In genomic region chr3:136670360-136671131, GRCm38 (mm10) we compare ENCODE assay signal across 8 mouse cellular contexts. TPM values are rescaled to one million over a fixed set of nuclear protein-coding genes. Genes with fewer than 3 reads are reported as not detected.
A peak's percentile ranks its signal among the peaks of the same experiment; 100 is the strongest.
DNase-seq lines count a peak whose midpoint lies in the region; ATAC-seq and TF ChIP-seq lines count a peak whose summit lies in the region.

No protein-coding gene starts in this region.

- peak overlapping the region; percentile 84 for H3K27ac ChIP-seq in MEL (ENCODE audit: control insufficient read depth, low read depth, low read length)
- peak overlapping the region; percentile 90 for H3K27ac ChIP-seq in hindbrain, embryonic 11.5 days (ENCODE audit: low read depth, low read length)

- no peaks in the 10 kb centered on the region for H3K9me3 ChIP-seq in MEL (replicated peaks; ENCODE audit: insufficient read depth, low read length)
- H3K9me3 ChIP-seq in hindbrain, embryonic 11.5 days (ENCODE audit: control insufficient read depth, low read length) = no peaks in the 10 kb centered on the region

- no peaks in the 10 kb centered on the region for H3K27me3 ChIP-seq in MEL (ENCODE audit: control insufficient read depth in 1 of 2, insufficient read depth in 2 of 2, low read length in 2 of 2)
- no peaks in the 10 kb centered on the region for H3K27me3 ChIP-seq in hindbrain, embryonic 11.5 days (ENCODE audit: control insufficient read depth, insufficient read depth, low read length)

- H3K4me1 ChIP-seq in MEL (ENCODE audit: control insufficient read depth in 1 of 2, insufficient read depth in 2 of 2, low read length in 2 of 2) = peaks cover 6 to 7% of the 10 kb centered on the region in 2 experiments; a peak in 3 of 4 replicates
- no peaks in the 10 kb centered on the region for H3K4me1 ChIP-seq in hindbrain, embryonic 11.5 days (replicated peaks; ENCODE audit: control insufficient read depth, insufficient read depth, low read length)

- H3K9ac ChIP-seq in MEL (ENCODE audit: control insufficient read depth, low read depth, low read length, poor library complexity, severe bottlenecking) = peak overlapping the region; percentile 80
- peak overlapping the region; percentile 88 for H3K9ac ChIP-seq in hindbrain, embryonic 11.5 days (ENCODE audit: low read depth, low read length)

- TF ChIP-seq EP300 in MEL (IDR thresholded peaks at IDR 0.05; ENCODE audit: low read depth in 1 of 2, low read length in 2 of 2) = no peak

- ATAC-seq in frontal cortex, adult (ENCODE audit: low TSS enrichment) = peak; percentile 29; the same call in 1 of the 2 replicates
- peak; percentile 63 for ATAC-seq in hindbrain, embryonic 11.5 days (ENCODE audit: low FRiP score)

- peaks cover 0 to 15% of the 10 kb centered on the region in 2 experiments; a peak in 2 of 4 replicates for H3K36me3 ChIP-seq in MEL (ENCODE audit: control insufficient read depth in 1 of 2, insufficient read depth in 2 of 2, low read length in 2 of 2)
- no peaks in the 10 kb centered on the region for H3K36me3 ChIP-seq in hindbrain, embryonic 11.5 days (ENCODE audit: control insufficient read depth, insufficient read depth, low read length)

- peak overlapping the region; percentile 98 to 100 for H3K4me3 ChIP-seq in MEL (ENCODE audit: control insufficient read depth in 1 of 2, insufficient read depth in 1 of 2, low read depth in 2 of 2, low read length in 2 of 2)
- peak overlapping the region; percentile 89 for H3K4me3 ChIP-seq in hindbrain, embryonic 11.5 days (ENCODE audit: low read depth, low read length)

- TF ChIP-seq POLR2A in MEL (IDR thresholded peaks at IDR 0.05; ENCODE audit: control insufficient read depth in 1 of 2, insufficient read depth in 1 of 2, low read depth in 1 of 2, low read length in 2 of 2, poor library complexity in 1 of 2) = no peak

- TF ChIP-seq CTCF in MEL (IDR thresholded peaks at IDR 0.05 in 2 of 3, conservative IDR thresholded peaks at IDR 0.05 in 1 of 3; ENCODE audit: control insufficient read depth in 1 of 3, insufficient read depth in 1 of 3, low read depth in 2 of 3, low read length in 3 of 3, poor library complexity in 1 of 3, severe bottlenecking in 1 of 3) = no peak

- peak; percentile 73 for DNase-seq in MEL (ENCODE audit: low read depth, low spot score)
- DNase-seq in cerebellum, adult 18-20 months = peak; percentile 58 to 77
- DNase-seq in hindbrain, embryonic 11.5 days (ENCODE audit: low spot score) = peak; percentile 80
- DNase-seq in layer of hippocampus, postnatal 25 days (ENCODE audit: extremely low spot score in 1 of 2, low spot score in 1 of 2) = peak; percentile 47 to 70
- DNase-seq in lung, postnatal 14 days = peak; percentile 60
- peak; percentile 34 for DNase-seq in retina, adult 2 months (ENCODE audit: low read depth, low spot score)
- peak; percentile 57 for DNase-seq in thymus, postnatal 25 days

- peak overlapping the region; percentile 84 for H3K4me2 ChIP-seq in hindbrain, embryonic 11.5 days (replicated peaks; ENCODE audit: low read depth, low read length)

- TF ChIP-seq RAD21 in MEL (IDR thresholded peaks at IDR 0.05; ENCODE audit: low read depth, low read length) = no peak

- H3K79me2 ChIP-seq in MEL (ENCODE audit: control insufficient read depth, insufficient read depth, low read length, poor library complexity) = peaks cover 32% of the 10 kb centered on the region

- WGBS in hindbrain, embryonic 11.5 days = under 1% methylated on average over 50 of the region's 92 CpGs

TF ChIP-seq in MEL, 35 proteins besides CTCF, POLR2A, EP300 and RAD21:
- TF ChIP-seq POLR2AphosphoS2 (IDR thresholded peaks at IDR 0.05; ENCODE audit: low read length) (no peak), GATA1 (IDR thresholded peaks at IDR 0.05; ENCODE audit: low read depth, low read length) (no peak), ZNF384 (IDR thresholded peaks at IDR 0.05; ENCODE audit: low read depth, low read length) (no peak), MYB (IDR thresholded peaks at IDR 0.05; ENCODE audit: low read depth, low read length) (no peak), ETS1 (IDR thresholded peaks at IDR 0.05; ENCODE audit: low read depth, low read length) (peak; percentile 21; the same call in 1 of the 2 replicates), USF1 (IDR thresholded peaks at IDR 0.05; ENCODE audit: low read depth, low read length) (0 out of 2 replicates have a peak, but pooled peaks have one; percentile 9), SIN3A (IDR thresholded peaks at IDR 0.05; ENCODE audit: low read length) (peak; percentile 39; the same call in 1 of the 2 replicates), UBTF (IDR thresholded peaks at IDR 0.05; ENCODE audit: borderline replicate concordance, insufficient read depth, low read depth, low read length) (peak; percentile 37; the same call in 1 of the 2 replicates), MXI1 (IDR thresholded peaks at IDR 0.05; ENCODE audit: low read depth, low read length) (peak; percentile 71; the same call in 1 of the 2 replicates), TAL1 (IDR thresholded peaks at IDR 0.05; ENCODE audit: low read length) (no peak)

RNA-seq across cellular contexts. Expression of gene Ppp3ca, which starts 0.6 kb away (rescaled TPM):
- 17.4 and 17.9 TPM in 2 replicates for total RNA-seq in MEL (2012; rRNA removed)
- 10 to 100 TPM; 32.0 to 40.6 TPM for polyA plus RNA-seq in MEL (2012; ENCODE audit: insufficient read depth in 1 of 2, insufficient read length in 2 of 2, low read depth in 1 of 2, low replicate concordance in 2 of 2, missing spikeins in 1 of 2)
- polyA plus RNA-seq in hindbrain, embryonic 11.5 days (2014; fragmentation: Nextera tagmentation; extraction: Ambion mirVana) = 70.9 and 71.9 TPM in 2 replicates
- total RNA-seq in layer of hippocampus, postnatal 25 days (2021) = 1,000 to 10,000 TPM; 1,252 to 1,286 TPM

Comparison
In these comparisons a context has a peak if more than half of its experiments do, and no peak if none do; other contexts are left out.
1. Peak in every context shown above with its lines: DNase-seq, ATAC-seq, H3K4me3 ChIP-seq and H3K27ac ChIP-seq.
2. RNA of gene Ppp3ca, which starts 0.6 kb away (total RNA-seq): 1,252 to 1,286 TPM in layer of hippocampus, postnatal 25 days; 17.4 to 17.9 TPM in MEL; every median in the first group is over 10 times any median in the second.